Mouse (Mus musculus): ENCODE data around the gene Slc39a11.
A peak's percentile ranks its signal among the peaks of the same experiment; 100 is the strongest.
"Not testable (repeated sequence)": the region's sequence is repeated elsewhere in the genome, so short reads cannot be mapped to it uniquely, and the experiment has no call there.

GRCm38 (mm10) chr11:113660213-113660612 lies 10.3 kb upstream of the Slc39a11 start:
- TF ChIP-seq CTCF (IDR thresholded peaks at IDR 0.05), result 0 out of 2 replicates have a peak, but pooled peaks have one; percentile 31
- TF ChIP-seq EP300 (IDR thresholded peaks at IDR 0.05), result not testable (repeated sequence)

Data from lung, postnatal 0 days (tissue).